ENCODE assay signal across 10 mouse cellular contexts in the genomic region with DNA sequence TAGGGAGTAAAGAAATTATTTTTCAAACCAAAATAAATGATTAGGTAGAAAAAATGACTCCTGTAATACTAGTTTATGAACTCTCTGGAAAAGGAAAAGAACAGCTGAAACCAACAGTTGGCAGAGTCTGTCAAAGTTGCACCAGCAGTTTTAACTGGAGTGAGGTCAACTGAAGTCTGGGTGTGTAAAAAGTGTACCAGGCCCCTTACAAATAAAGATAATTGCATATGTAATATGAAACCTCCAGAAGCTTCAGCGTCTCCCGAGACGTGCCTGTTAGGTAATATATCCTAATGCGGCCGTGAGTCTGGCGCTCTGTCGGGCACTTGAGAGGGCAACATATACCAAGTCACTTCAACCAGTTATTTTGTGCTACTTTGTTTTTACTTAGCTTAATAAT. TPM values are rescaled to one million over a fixed set of nuclear protein-coding genes. Genes with fewer than 3 reads are reported as not detected.
DNase-seq lines count a peak whose midpoint lies in the region; ATAC-seq lines count a peak whose summit lies in the region.
"Had no signal": no experiment of that assay in that cellular context is flagged by ENCODE, and none has a peak within 500 bp of the region (broad histone marks: within the 10 kb centered on the region; RNA-seq: fewer than 3 reads in every experiment).

No protein-coding gene starts in this region.

- no peak overlapping the region for H3K4me3 ChIP-seq in neural tube, embryonic 11.5 days (ENCODE audit: low read depth, low read length)
- peak overlapping the region; percentile 15 for H3K4me3 ChIP-seq in limb, embryonic 13.5 days
- H3K4me3 ChIP-seq: liver, embryonic 15.5 days had no signal

- no peak overlapping the region for H3K9ac ChIP-seq in neural tube, embryonic 11.5 days (ENCODE audit: low read length)
- H3K9ac ChIP-seq in limb, embryonic 13.5 days = no peak overlapping the region
- H3K9ac ChIP-seq: liver, embryonic 15.5 days had no signal

- DNase-seq in gastrocnemius, adult 18-20 months (ENCODE audit: low spot score) = peak; percentile 49
- no peak for DNase-seq in gastrocnemius, postnatal 36 days
- no peak for DNase-seq in neural tube, embryonic 11.5 days (ENCODE audit: low spot score)
- DNase-seq in neural tube, embryonic 10.5 days (ENCODE audit: extremely low spot score, low spot score) = no peak
- no peak for DNase-seq in right cerebral cortex, postnatal 36 days (ENCODE audit: low spot score in 2 of 2)
- no peak for DNase-seq in testis, postnatal 14 days (ENCODE audit: low spot score)

- ATAC-seq in neural tube, embryonic 11.5 days (ENCODE audit: insufficient read depth, low FRiP score, low TSS enrichment) = no peak
- ATAC-seq in limb, embryonic 13.5 days (ENCODE audit: low FRiP score, low read depth) = no peak
- no peak for ATAC-seq in inflammation-experienced regulatory T-cells, adult 6 months
- ATAC-seq: CD4-positive, CD25-positive, alpha-beta regulatory T cell, adult 4 months had no signal

- intact Hi-C loops in gastrocnemius, postnatal 36 days (cut with DNase I) = no loop called here

- H3K4me1 ChIP-seq in neural tube, embryonic 11.5 days (ENCODE audit: control insufficient read depth, insufficient read depth, low read length) = peaks cover 18% of the 10 kb centered on the region
- H3K4me1 ChIP-seq in limb, embryonic 13.5 days = peaks cover 35% of the 10 kb centered on the region

- H3K36me3 ChIP-seq in neural tube, embryonic 11.5 days (ENCODE audit: control insufficient read depth, insufficient read depth, low read length) = no peaks in the 10 kb centered on the region
- no peaks in the 10 kb centered on the region for H3K36me3 ChIP-seq in limb, embryonic 13.5 days
- H3K36me3 ChIP-seq: liver, embryonic 15.5 days had no signal

- H3K4me2 ChIP-seq in neural tube, embryonic 11.5 days (ENCODE audit: low read depth) = 0 out of 2 replicates have a peak overlapping the region, but pooled peaks have one; percentile 7
- peak overlapping the region; percentile 49 for H3K4me2 ChIP-seq in limb, embryonic 13.5 days (replicated peaks)
- H3K4me2 ChIP-seq: liver, embryonic 15.5 days had no signal

- H3K27me3 ChIP-seq in neural tube, embryonic 11.5 days (ENCODE audit: control insufficient read depth, insufficient read depth, low read length) = no peaks in the 10 kb centered on the region
- no peaks in the 10 kb centered on the region for H3K27me3 ChIP-seq in limb, embryonic 13.5 days
- H3K27me3 ChIP-seq: liver, embryonic 15.5 days had no signal

- H3K9me3 ChIP-seq in neural tube, embryonic 11.5 days (ENCODE audit: control insufficient read depth, low read length) = no peaks in the 10 kb centered on the region
- H3K9me3 ChIP-seq in limb, embryonic 13.5 days = no peaks in the 10 kb centered on the region
- H3K9me3 ChIP-seq: liver, embryonic 15.5 days had no signal

- H3K27ac ChIP-seq in neural tube, embryonic 11.5 days (ENCODE audit: low read depth, low read length) = no peak overlapping the region
- no peak overlapping the region for H3K27ac ChIP-seq in limb, embryonic 13.5 days
- H3K27ac ChIP-seq: liver, embryonic 15.5 days had no signal

- 43% methylated on average over 7 of the region's 7 CpGs for WGBS in neural tube, embryonic 11.5 days
- 4% methylated on average over 7 of the region's 7 CpGs for WGBS in limb, embryonic 13.5 days

RNA-seq across cellular contexts. Expression of a gene that starts 8.3 kb away (rescaled TPM):
- 100 to 1,000 TPM in 1 of 2 experiments, 10 to 100 TPM in 1; 99.8 to 110 TPM for total RNA-seq in gastrocnemius, adult 18-20 months (2021)
- 100 to 1,000 TPM in 1 of 2 experiments, 10 to 100 TPM in 1; 86.4 to 108 TPM for total RNA-seq in gastrocnemius, postnatal 36 days (2021)
- polyA plus RNA-seq in neural tube, embryonic 11.5 days (2014; fragmentation: Nextera tagmentation; extraction: Ambion mirVana) = 14.0 and 16.4 TPM in 2 replicates
- 5.9 and 6.3 TPM in 2 replicates for polyA plus RNA-seq in limb, embryonic 13.5 days (2015; fragmentation: Nextera tagmentation; extraction: Ambion mirVana)
- 1 to 10 TPM; 2.4 to 4.5 (median 4.1) TPM for polyA plus RNA-seq in inflammation-experienced regulatory T-cells, adult 6 months (2017; shearing (Covaris generic))
